Mouse (Mus musculus) heart, adult 2 months (tissue): ENCODE measurements around the gene Gtf2f1.

ENCODE experiments used
- CTCF ChIP-seq: fragments of 200-600 bp; IDR thresholded peaks from 2 replicates; pipeline ENCODE4 v1.8.1; 2022; ENCODE audit warnings: antibody characterized with exemption, mild to moderate bottlenecking, moderate library complexity
- POLR2A ChIP-seq: fragments of 200-500 bp; IDR thresholded peaks from 2 replicates; pipeline ENCODE4 v1.6.1; 2011; ENCODE audit warnings: mild to moderate bottlenecking, low read depth, low read length, control low read depth; ENCODE audit not compliant: insufficient read depth

DNA sequence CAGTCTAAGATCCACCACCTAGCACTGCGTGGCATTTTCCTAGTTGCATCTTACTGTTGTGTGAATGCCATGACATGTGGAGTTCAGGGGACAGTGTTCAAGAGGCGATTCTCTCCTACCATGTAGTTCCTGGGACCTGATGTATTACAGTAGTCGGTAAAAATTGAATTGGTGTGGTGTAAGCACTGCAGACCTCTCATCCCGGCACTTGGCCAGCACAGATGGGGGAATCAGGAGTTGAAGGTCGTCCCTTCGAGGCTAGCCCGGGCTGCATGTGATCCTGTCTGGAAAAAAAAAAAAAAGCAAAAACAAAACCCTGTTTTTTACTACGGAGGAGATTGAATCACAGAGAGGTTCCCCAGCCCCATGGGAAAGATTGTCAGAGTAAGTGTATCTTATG lies 16.0 kb downstream of the Gtf2f1 start:
- TF ChIP-seq CTCF: no peak
- TF ChIP-seq POLR2A: no peak
